Mouse (Mus musculus) bone marrow, adult 2 months (tissue): ENCODE data around the gene Spata18. TPM values are rescaled to one million over a fixed set of nuclear protein-coding genes. Genes with fewer than 3 reads are reported as not detected.
A peak's percentile ranks its signal among the peaks of the same experiment; 100 is the strongest.

Experiments used
- H3K27ac ChIP-seq: fragments of 200-500 bp; 2 replicates; pipeline ENCODE4 v1.5.1; 2012; ENCODE audit warnings: low read depth, mild to moderate bottlenecking, control low read depth, inconsistent platforms, low read length; ENCODE audit not compliant: control insufficient read depth, poor library complexity, insufficient read depth
- H3K4me1 ChIP-seq: fragments of 200-500 bp; 2 replicates; pipeline ENCODE4 v1.6.1; 2011; ENCODE audit warnings: low read length; ENCODE audit not compliant: control insufficient read depth, insufficient read depth
- H3K4me3 ChIP-seq: fragments of 200-500 bp; replicated peaks from 2 replicates; pipeline ENCODE3; 2011; ENCODE audit warnings: mild to moderate bottlenecking, low read depth, low read length, control low read depth; ENCODE audit not compliant: control insufficient read depth
- CTCF ChIP-seq: fragments of 200-500 bp; IDR thresholded peaks from 2 replicates; pipeline ENCODE4 v1.5.1; 2011; ENCODE audit warnings: low read length, control low read depth; ENCODE audit not compliant: control insufficient read depth, insufficient read depth
- POLR2A ChIP-seq: fragments of 200-500 bp; IDR thresholded peaks from 2 replicates; pipeline ENCODE4 v1.6.1; 2011; ENCODE audit warnings: low read depth, mild to moderate bottlenecking, control low read depth, low read length, borderline replicate concordance; ENCODE audit not compliant: control insufficient read depth
- WGBS: fragments of 180-500 bp; shearing (Covaris S2); methylation state at CpG from one replicate; pipeline ENCODE4 v1.1.7; 2018; 5-methylcytosine and 5-hydroxymethylcytosine counted together
- polyA plus RNA-seq: library from polyadenylated mRNA; stranded (reverse); fragments of >200 nt; gene quantifications from 2 replicates; pipeline ENCODE4 v1.2.4, GENCODE M21; 2011; ENCODE audit warnings: low replicate concordance; ENCODE audit not compliant: missing spikeins, insufficient read depth, insufficient read length

Gene Spata18
- polyA plus RNA-seq: not detected in 2 replicates

- H3K4me1 ChIP-seq: no peaks in the 10 kb centered on the region
- no peak within 1 kb of the TSS for H3K27ac ChIP-seq
- no peak for TF ChIP-seq CTCF
- no peak for TF ChIP-seq POLR2A
- under 1% methylated on average over 57 of the region's 57 CpGs for WGBS
- H3K4me3 ChIP-seq: peak within 1 kb of the TSS; percentile 46
Observed at GRCm38 (mm10) chr5:73651061-73651854, at the start of gene Spata18. Gene Spata18, plus strand, starts transcription at chr5:73651379.

- TF ChIP-seq POLR2A: no peak
- no peak for TF ChIP-seq CTCF
- H3K4me1 ChIP-seq: no peaks in the 10 kb centered on the region
- H3K27ac ChIP-seq: no peak overlapping the region
- 62% methylated on average over 3 of the region's 3 CpGs for WGBS
- no peak overlapping the region for H3K4me3 ChIP-seq
Observed at GRCm38 (mm10) chr5:73602865-73603264, 48.3 kb upstream of the Spata18 start.

- no peak for TF ChIP-seq CTCF
- no peak for TF ChIP-seq POLR2A
- no peak overlapping the region for H3K27ac ChIP-seq
- 87% methylated on average over 6 of the region's 6 CpGs for WGBS
- H3K4me3 ChIP-seq: no peak overlapping the region
- H3K4me1 ChIP-seq: no peaks in the 10 kb centered on the region
Observed at GRCm38 (mm10) chr5:73604542-73604941, 46.6 kb upstream of the Spata18 start.

GRCm38 (mm10) chr5:73604964-73605363 is 46.2 kb upstream of the Spata18 start:
- H3K27ac ChIP-seq: no peak overlapping the region
- TF ChIP-seq CTCF (no peak), POLR2A (no peak)
- WGBS: 80% methylated on average over 6 of the region's 6 CpGs
- no peaks in the 10 kb centered on the region for H3K4me1 ChIP-seq
- H3K4me3 ChIP-seq: no peak overlapping the region

- 77% methylated on average over 4 of the region's 4 CpGs for WGBS
- no peak for TF ChIP-seq POLR2A
- TF ChIP-seq CTCF: no peak
- Histone ChIP-seq H3K27ac (no peak overlapping the region), H3K4me1 (no peaks in the 10 kb centered on the region), H3K4me3 (no peak overlapping the region)
Observed at GRCm38 (mm10) chr5:73611071-73611470, 40.1 kb upstream of the Spata18 start.

GRCm38 (mm10) chr5:73613296-73613695 is 37.9 kb upstream of the Spata18 start:
- WGBS: 81% methylated on average over 8 of the region's 8 CpGs
- TF ChIP-seq POLR2A (no peak), CTCF (no peak)
- H3K27ac ChIP-seq: no peak overlapping the region
- H3K4me1 ChIP-seq: no peaks in the 10 kb centered on the region
- no peak overlapping the region for H3K4me3 ChIP-seq

GRCm38 (mm10) chr5:73615211-73615610 is 36.0 kb upstream of the Spata18 start:
- H3K27ac ChIP-seq: no peak overlapping the region
- TF ChIP-seq CTCF (no peak), POLR2A (no peak)
- 11% methylated on average over 7 of the region's 7 CpGs for WGBS
- no peaks in the 10 kb centered on the region for H3K4me1 ChIP-seq
- H3K4me3 ChIP-seq: no peak overlapping the region

GRCm38 (mm10) chr5:73618969-73619368 is 32.2 kb upstream of the Spata18 start:
- Histone ChIP-seq H3K4me3 (no peak overlapping the region), H3K4me1 (no peaks in the 10 kb centered on the region), H3K27ac (no peak overlapping the region)
- TF ChIP-seq CTCF: no peak
- no peak for TF ChIP-seq POLR2A
- WGBS: 78% methylated on average over 1 of the region's 1 CpGs
